10 mouse cellular contexts compared by ENCODE assay signal in the genomic region with DNA sequence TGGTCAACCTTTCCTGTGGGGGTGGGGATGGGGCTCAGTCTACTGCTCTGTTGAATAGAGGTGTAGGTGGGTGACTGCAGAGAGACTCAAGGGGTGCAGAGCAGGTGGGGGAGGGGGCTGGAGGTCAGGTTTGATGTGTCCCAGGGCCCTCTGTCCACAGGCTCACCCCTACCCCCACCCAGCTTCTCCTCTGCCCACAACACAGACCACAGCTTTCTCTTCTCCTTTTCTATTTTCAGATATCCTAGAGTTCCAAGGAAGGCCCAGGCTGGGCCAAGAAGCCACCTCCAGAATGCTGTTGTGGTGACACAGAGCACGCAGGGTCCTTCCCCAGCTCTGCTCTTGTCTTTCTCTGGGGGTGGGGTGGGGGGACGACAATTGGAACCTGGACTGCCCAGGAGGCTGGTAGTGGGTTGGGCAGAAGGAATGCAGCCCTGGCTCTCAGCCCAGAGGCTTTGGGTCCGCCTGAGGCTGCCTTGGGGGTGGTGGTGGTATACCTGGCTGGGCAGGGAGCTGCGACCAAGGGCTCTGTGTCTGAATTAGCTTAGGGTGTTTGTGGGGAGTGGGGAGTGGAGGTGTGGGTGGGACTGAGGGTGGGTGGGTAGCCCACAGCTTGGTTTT. TPM values are rescaled to one million over a fixed set of nuclear protein-coding genes. Genes with fewer than 3 reads are reported as not detected.
DNase-seq lines count a peak whose midpoint lies in the region; ATAC-seq and TF ChIP-seq lines count a peak whose summit lies in the region.
"Had no signal": no experiment of that assay in that cellular context is flagged by ENCODE, and none has a peak within 500 bp of the region (broad histone marks: within the 10 kb centered on the region; RNA-seq: fewer than 3 reads in every experiment).

No protein-coding gene starts in this region.

- peak overlapping the region; percentile 51 for H3K9ac ChIP-seq in heart, embryonic 13.5 days
- H3K9ac ChIP-seq in kidney, postnatal 0 days (ENCODE audit: low read depth, low read length) = no peak overlapping the region
- H3K9ac ChIP-seq in hindbrain, embryonic 14.5 days = no peak overlapping the region
- H3K9ac ChIP-seq: limb, embryonic 13.5 days had no signal

- H3K36me3 ChIP-seq in heart, embryonic 13.5 days = no peaks in the 10 kb centered on the region
- no peaks in the 10 kb centered on the region for H3K36me3 ChIP-seq in kidney, postnatal 0 days (ENCODE audit: insufficient read depth, low read length)
- H3K36me3 ChIP-seq in hindbrain, embryonic 14.5 days (replicated peaks; ENCODE audit: control insufficient read depth, insufficient read depth) = no peaks in the 10 kb centered on the region
- H3K36me3 ChIP-seq: limb, embryonic 13.5 days had no signal

- peak overlapping the region; percentile 69 for H3K27ac ChIP-seq in heart, embryonic 13.5 days (replicated peaks)
- peak overlapping the region; percentile 47 for H3K27ac ChIP-seq in bone marrow, adult 2 months (ENCODE audit: control insufficient read depth, insufficient read depth, low read depth, low read length, poor library complexity)
- H3K27ac ChIP-seq in kidney, postnatal 0 days = peak overlapping the region; percentile 77
- no peak overlapping the region for H3K27ac ChIP-seq in hindbrain, embryonic 14.5 days
- H3K27ac ChIP-seq: heart, adult 2 months had no signal

- H3K9me3 ChIP-seq in heart, embryonic 13.5 days = no peaks in the 10 kb centered on the region
- no peaks in the 10 kb centered on the region for H3K9me3 ChIP-seq in kidney, postnatal 0 days (replicated peaks; ENCODE audit: low read length)
- H3K9me3 ChIP-seq in hindbrain, embryonic 14.5 days (ENCODE audit: control insufficient read depth, low read length) = no peaks in the 10 kb centered on the region
- H3K9me3 ChIP-seq: limb, embryonic 13.5 days had no signal

- H3K4me2 ChIP-seq in heart, embryonic 13.5 days = peak overlapping the region; percentile 45
- peak overlapping the region; percentile 21; the same call in 1 of the 2 replicates for H3K4me2 ChIP-seq in kidney, postnatal 0 days (ENCODE audit: low read length)
- no peak overlapping the region for H3K4me2 ChIP-seq in hindbrain, embryonic 14.5 days (replicated peaks)
- H3K4me2 ChIP-seq: limb, embryonic 13.5 days had no signal

- intact Hi-C loops in heart, postnatal 10 days (cut with DNase I) = loop anchor here (10.0 kb wide), 1 partner anchor 1118 kb away; no protein-coding TSS in a partner anchor

- no peak for ATAC-seq in heart, embryonic 13.5 days (ENCODE audit: extremely low read depth, insufficient number of reproducible peaks, low FRiP score, low TSS enrichment)
- peak; percentile 55 for ATAC-seq in kidney, postnatal 0 days (replicated peaks; ENCODE audit: low FRiP score, low read depth)
- ATAC-seq in activated CD4-positive, CD25-positive, alpha-beta regulatory T cell, adult 4 months = no peak
- no peak for ATAC-seq in hindbrain, embryonic 14.5 days (ENCODE audit: low FRiP score)

- TF ChIP-seq POLR2A in bone marrow, adult 2 months (IDR thresholded peaks at IDR 0.05; ENCODE audit: borderline replicate concordance, control insufficient read depth, low read depth, low read length) = no peak

- no peak for DNase-seq in heart, postnatal 10 days
- no peak for DNase-seq in kidney, postnatal 0 days (ENCODE audit: low spot score)
- DNase-seq in lung, postnatal 36 days = peak; percentile 63
- no peak for DNase-seq in c-Kit-positive CD71-positive TER-119-positive erythroid progenitor cells, embryonic 14.5 days (ENCODE audit: low spot score)
- no peak for DNase-seq in hindbrain, embryonic 14.5 days (ENCODE audit: low spot score)

- H3K4me3 ChIP-seq in heart, embryonic 13.5 days = no peak overlapping the region; the same call in 1 of the 2 replicates
- H3K4me3 ChIP-seq in bone marrow, adult 2 months (replicated peaks; ENCODE audit: control insufficient read depth, low read depth, low read length) = peak overlapping the region; percentile 44
- H3K4me3 ChIP-seq in kidney, postnatal 0 days (replicated peaks; ENCODE audit: low read depth, low read length) = no peak overlapping the region
- H3K4me3 ChIP-seq in hindbrain, embryonic 14.5 days (replicated peaks; ENCODE audit: low read length) = no peak overlapping the region
- H3K4me3 ChIP-seq: heart, adult 2 months; limb, embryonic 13.5 days had no signal

- H3K4me1 ChIP-seq in heart, embryonic 13.5 days = peaks cover 47% of the 10 kb centered on the region
- H3K4me1 ChIP-seq in bone marrow, adult 2 months (ENCODE audit: control insufficient read depth, insufficient read depth, low read length) = peaks cover 3% of the 10 kb centered on the region; the same call in 1 of the 2 replicates
- peaks cover 18% of the 10 kb centered on the region; the same call in 1 of the 2 replicates for H3K4me1 ChIP-seq in kidney, postnatal 0 days (replicated peaks; ENCODE audit: insufficient read depth, low read length)
- no peaks in the 10 kb centered on the region; the same call in 1 of the 2 replicates for H3K4me1 ChIP-seq in hindbrain, embryonic 14.5 days (replicated peaks; ENCODE audit: control insufficient read depth, insufficient read depth, low read length)

- peaks cover 3% of the 10 kb centered on the region for H3K27me3 ChIP-seq in heart, embryonic 13.5 days (replicated peaks)
- H3K27me3 ChIP-seq in kidney, postnatal 0 days (ENCODE audit: insufficient read depth, low read length) = no peaks in the 10 kb centered on the region
- peaks cover 4% of the 10 kb centered on the region for H3K27me3 ChIP-seq in hindbrain, embryonic 14.5 days (ENCODE audit: control insufficient read depth, insufficient read depth, low read length)

- 24% methylated on average over 4 of the region's 4 CpGs for WGBS in heart, embryonic 13.5 days
- 3% methylated on average over 4 of the region's 4 CpGs for WGBS in bone marrow, adult 2 months
- WGBS in kidney, postnatal 0 days = 39% methylated on average over 4 of the region's 4 CpGs
- WGBS in hindbrain, embryonic 14.5 days = 67% methylated on average over 4 of the region's 4 CpGs

- TF ChIP-seq CTCF in bone marrow, adult 2 months (IDR thresholded peaks at IDR 0.05; ENCODE audit: control insufficient read depth, insufficient read depth, low read length) = no peak
- TF ChIP-seq CTCF in kidney, postnatal 0 days (IDR thresholded peaks at IDR 0.05; ENCODE audit: low read depth) = no peak

RNA-seq across cellular contexts. Expression of a gene that starts 13.2 kb away (rescaled TPM):
- 23.3 and 25.2 TPM in 2 replicates for polyA plus RNA-seq in heart, embryonic 13.5 days (2015; fragmentation: Nextera tagmentation; extraction: Ambion mirVana)
- total RNA-seq in heart, postnatal 10 days (2021) = 10 to 100 TPM; 15.5 to 16.0 TPM
- polyA plus RNA-seq in bone marrow, adult 2 months (2011; ENCODE audit: insufficient read depth, insufficient read length, low replicate concordance, missing spikeins) = 33.4 and 88.0 TPM in 2 replicates
- polyA plus RNA-seq in kidney, postnatal 0 days (2015; fragmentation: Nextera tagmentation; extraction: Ambion mirVana) = 41.9 and 42.0 TPM in 2 replicates
- under 1 TPM; 0.56 to 0.78 TPM for polyA plus RNA-seq in activated CD4-positive, CD25-positive, alpha-beta regulatory T cell, adult 4 months (2017; shearing (Covaris generic))
- 6.5 and 7.6 TPM in 2 replicates for polyA plus RNA-seq in hindbrain, embryonic 14.5 days (2014; fragmentation: Nextera tagmentation; extraction: Ambion mirVana)
